23 mouse cellular contexts compared by ENCODE assay signal in genomic region chr1:106611246-106611645, GRCm38 (mm10).
DNase-seq lines count a peak whose midpoint lies in the region; ATAC-seq and TF ChIP-seq lines count a peak whose summit lies in the region.
"Had no signal": no experiment of that assay in that cellular context is flagged by ENCODE, and none has a peak within 500 bp of the region (broad histone marks: within the 10 kb centered on the region; RNA-seq: fewer than 3 reads in every experiment).

No protein-coding gene starts in this region.

- H3K9me3 ChIP-seq in intestine, embryonic 15.5 days = no peaks in the 10 kb centered on the region
- no peaks in the 10 kb centered on the region for H3K9me3 ChIP-seq in intestine, postnatal 0 days (ENCODE audit: control insufficient read depth)
- no peaks in the 10 kb centered on the region for H3K9me3 ChIP-seq in kidney, embryonic 16.5 days (ENCODE audit: low read length)
- H3K9me3 ChIP-seq in midbrain, embryonic 16.5 days (replicated peaks; ENCODE audit: control insufficient read depth, low read length, poor library complexity, severe bottlenecking) = no peaks in the 10 kb centered on the region
- no peaks in the 10 kb centered on the region for H3K9me3 ChIP-seq in midbrain, embryonic 14.5 days (ENCODE audit: control insufficient read depth, low read length)
- H3K9me3 ChIP-seq: embryonic facial prominence, embryonic 10.5 days; embryonic facial prominence, embryonic 12.5 days; forebrain, embryonic 13.5 days; forebrain, embryonic 15.5 days; G1E had no signal

- H3K9ac ChIP-seq in intestine, embryonic 15.5 days = no peak overlapping the region
- H3K9ac ChIP-seq in intestine, postnatal 0 days (ENCODE audit: low read depth, low read length) = no peak overlapping the region
- H3K9ac ChIP-seq in kidney, embryonic 16.5 days (replicated peaks; ENCODE audit: low read length) = no peak overlapping the region
- H3K9ac ChIP-seq in midbrain, embryonic 16.5 days (ENCODE audit: low read depth, low read length) = no peak overlapping the region
- no peak overlapping the region for H3K9ac ChIP-seq in midbrain, embryonic 14.5 days (replicated peaks; ENCODE audit: low read length)
- H3K9ac ChIP-seq: embryonic facial prominence, embryonic 12.5 days; forebrain, embryonic 13.5 days; forebrain, embryonic 15.5 days had no signal

- no peak for TF ChIP-seq CTCF in intestine, postnatal 0 days (IDR thresholded peaks at IDR 0.05; ENCODE audit: low read depth)

- no peak overlapping the region for H3K4me2 ChIP-seq in intestine, embryonic 15.5 days (replicated peaks)
- no peak overlapping the region for H3K4me2 ChIP-seq in intestine, postnatal 0 days (replicated peaks; ENCODE audit: low read depth)
- no peak overlapping the region for H3K4me2 ChIP-seq in kidney, embryonic 16.5 days (replicated peaks; ENCODE audit: low read depth, low read length)
- H3K4me2 ChIP-seq in midbrain, embryonic 16.5 days (ENCODE audit: low read length) = no peak overlapping the region
- H3K4me2 ChIP-seq in midbrain, embryonic 14.5 days (ENCODE audit: low read length) = no peak overlapping the region
- H3K4me2 ChIP-seq: embryonic facial prominence, embryonic 12.5 days; forebrain, embryonic 13.5 days; forebrain, embryonic 15.5 days had no signal

- no peaks in the 10 kb centered on the region for H3K36me3 ChIP-seq in intestine, embryonic 15.5 days
- H3K36me3 ChIP-seq in intestine, postnatal 0 days (ENCODE audit: control insufficient read depth, insufficient read depth) = no peaks in the 10 kb centered on the region
- H3K36me3 ChIP-seq in kidney, embryonic 16.5 days (ENCODE audit: insufficient read depth, low read length) = no peaks in the 10 kb centered on the region
- H3K36me3 ChIP-seq in midbrain, embryonic 16.5 days (ENCODE audit: control insufficient read depth, insufficient read depth, low read length) = no peaks in the 10 kb centered on the region
- no peaks in the 10 kb centered on the region for H3K36me3 ChIP-seq in midbrain, embryonic 14.5 days (ENCODE audit: control insufficient read depth, insufficient read depth, low read length)
- H3K36me3 ChIP-seq: embryonic facial prominence, embryonic 10.5 days; embryonic facial prominence, embryonic 12.5 days; forebrain, embryonic 15.5 days; G1E had no signal

- no peak for DNase-seq in kidney, adult 11 months
- DNase-seq in midbrain, embryonic 14.5 days = no peak
- DNase-seq: adrenal gland, adult 8-10 months; adrenal gland, postnatal 14 days; adrenal gland, postnatal 36 days; B cell, adult 2 months; cerebellum, adult 11-12 months; cerebellum, adult 2 months; cerebellum, adult 9-10 months; cerebellum, postnatal 25 days had no signal

- H3K4me3 ChIP-seq in intestine, embryonic 15.5 days (replicated peaks) = no peak overlapping the region
- no peak overlapping the region for H3K4me3 ChIP-seq in intestine, postnatal 0 days (ENCODE audit: low read depth, low read length)
- no peak overlapping the region for H3K4me3 ChIP-seq in kidney, embryonic 16.5 days (ENCODE audit: low read length)
- no peak overlapping the region for H3K4me3 ChIP-seq in midbrain, embryonic 16.5 days (ENCODE audit: low read depth, low read length)
- no peak overlapping the region for H3K4me3 ChIP-seq in midbrain, embryonic 14.5 days (replicated peaks; ENCODE audit: low read depth, low read length)
- H3K4me3 ChIP-seq: embryonic facial prominence, embryonic 10.5 days; embryonic facial prominence, embryonic 12.5 days; forebrain, embryonic 13.5 days; forebrain, embryonic 15.5 days had no signal

- peaks cover 6% of the 10 kb centered on the region; the same call in 1 of the 2 replicates for H3K4me1 ChIP-seq in intestine, embryonic 15.5 days (replicated peaks)
- H3K4me1 ChIP-seq in intestine, postnatal 0 days (replicated peaks; ENCODE audit: control insufficient read depth, insufficient read depth, low read length) = no peaks in the 10 kb centered on the region
- H3K4me1 ChIP-seq in kidney, embryonic 16.5 days (ENCODE audit: insufficient read depth, low read length) = peaks cover 15% of the 10 kb centered on the region
- no peaks in the 10 kb centered on the region for H3K4me1 ChIP-seq in midbrain, embryonic 16.5 days (ENCODE audit: control insufficient read depth, insufficient read depth, low read length)
- H3K4me1 ChIP-seq in midbrain, embryonic 14.5 days (ENCODE audit: control insufficient read depth, insufficient read depth, low read length) = no peaks in the 10 kb centered on the region
- H3K4me1 ChIP-seq: forebrain, embryonic 13.5 days; forebrain, embryonic 15.5 days had no signal

- no peak overlapping the region for H3K27ac ChIP-seq in intestine, embryonic 15.5 days
- no peak overlapping the region for H3K27ac ChIP-seq in intestine, postnatal 0 days (ENCODE audit: low read depth, low read length)
- no peak overlapping the region for H3K27ac ChIP-seq in kidney, embryonic 16.5 days (ENCODE audit: low read length)
- H3K27ac ChIP-seq in midbrain, embryonic 16.5 days (ENCODE audit: low read length) = no peak overlapping the region
- no peak overlapping the region for H3K27ac ChIP-seq in midbrain, embryonic 14.5 days (replicated peaks; ENCODE audit: low read depth, low read length)
- H3K27ac ChIP-seq: embryonic facial prominence, embryonic 10.5 days; embryonic facial prominence, embryonic 12.5 days; forebrain, embryonic 13.5 days; forebrain, embryonic 15.5 days had no signal

- H3K27me3 ChIP-seq in intestine, embryonic 15.5 days (replicated peaks) = no peaks in the 10 kb centered on the region
- no peaks in the 10 kb centered on the region for H3K27me3 ChIP-seq in intestine, postnatal 0 days (replicated peaks; ENCODE audit: control insufficient read depth, insufficient read depth, low read length)
- H3K27me3 ChIP-seq in kidney, embryonic 16.5 days (ENCODE audit: insufficient read depth, low read length) = no peaks in the 10 kb centered on the region
- H3K27me3 ChIP-seq in midbrain, embryonic 16.5 days (ENCODE audit: control insufficient read depth, insufficient read depth, low read depth, low read length) = no peaks in the 10 kb centered on the region
- no peaks in the 10 kb centered on the region for H3K27me3 ChIP-seq in midbrain, embryonic 14.5 days (ENCODE audit: control insufficient read depth, insufficient read depth, low read length)
- H3K27me3 ChIP-seq: CH12.LX; embryonic facial prominence, embryonic 12.5 days; forebrain, embryonic 13.5 days; forebrain, embryonic 15.5 days; Patski had no signal

- ATAC-seq in intestine, embryonic 15.5 days = peak; percentile 66
- ATAC-seq in intestine, postnatal 0 days = no peak
- ATAC-seq in kidney, embryonic 16.5 days (ENCODE audit: low FRiP score, low TSS enrichment) = peak; percentile 62; the same call in 1 of the 2 replicates
- peak; percentile 41; the same call in 1 of the 2 replicates for ATAC-seq in midbrain, embryonic 16.5 days
- no peak for ATAC-seq in midbrain, embryonic 14.5 days (ENCODE audit: low FRiP score, low TSS enrichment)
- ATAC-seq: activated CD4-positive, CD25-positive, alpha-beta regulatory T cell, adult 4 months; CD4-positive, CD25-positive, alpha-beta regulatory T cell, adult 4 months; forebrain, embryonic 13.5 days; forebrain, embryonic 15.5 days; Patski had no signal

- WGBS in intestine, embryonic 15.5 days = 73% methylated on average over 6 of the region's 6 CpGs
- WGBS in intestine, postnatal 0 days = 54% methylated on average over 6 of the region's 6 CpGs
- WGBS in kidney, embryonic 16.5 days = 72% methylated on average over 6 of the region's 6 CpGs
- 46% methylated on average over 6 of the region's 6 CpGs for WGBS in midbrain, embryonic 16.5 days
- 46% methylated on average over 6 of the region's 6 CpGs for WGBS in midbrain, embryonic 14.5 days

Comparison
In these comparisons a context has a peak if more than half of its experiments do, and no peak if none do; other contexts are left out.
1. ATAC-seq: peak in intestine, embryonic 15.5 days (single experiment), kidney, embryonic 16.5 days (single experiment) and midbrain, embryonic 16.5 days (single experiment); none in intestine, postnatal 0 days (single experiment) and midbrain, embryonic 14.5 days (single experiment).